Mouse (Mus musculus) heart, embryonic 13.5 days (tissue): ENCODE data around the gene Cacna1d. TPM values are rescaled to one million over a fixed set of nuclear protein-coding genes. Genes with fewer than 3 reads are reported as not detected.

Source experiments
- polyA plus RNA-seq: library from polyadenylated mRNA; unstranded; fragments of >200 nt; fragmentation: Nextera tagmentation; extraction: Ambion mirVana; gene quantifications from 2 replicates; pipeline ENCODE4 v1.2.1, GENCODE M21; 2015

Gene Cacna1d
- polyA plus RNA-seq, 1 experiment from 2014 or later, result 8.0 TPM

Other genes starting within 250 kb of the Cacna1d start
- gene Dcp1a, start 11.9 kb downstream of the Cacna1d start, polyA plus RNA-seq, result 16.1 and 17.2 TPM in 2 replicates
- 86.2 and 96.6 TPM in 2 replicates for gene Tkt, start 56.9 kb upstream of the Cacna1d start, polyA plus RNA-seq
- gene Prkcd, start 134.8 kb upstream of the Cacna1d start, polyA plus RNA-seq, result 36.7 and 40.9 TPM in 2 replicates
- gene Rft1, start 162.9 kb upstream of the Cacna1d start, polyA plus RNA-seq, result 9.1 and 10.3 TPM in 2 replicates
- gene Sfmbt1, start 223.4 kb upstream of the Cacna1d start, polyA plus RNA-seq, result 7.8 and 11.0 TPM in 2 replicates